17 mouse cellular contexts compared by ENCODE assay signal in genomic region chr1:104584123-104584522, GRCm38 (mm10).
"Had no signal": no experiment of that assay in that cellular context is flagged by ENCODE, and none has a peak within 500 bp of the region (broad histone marks: within the 10 kb centered on the region; RNA-seq: fewer than 3 reads in every experiment).

No protein-coding gene starts in this region.

- H3K36me3 ChIP-seq: lung, embryonic 15.5 days; midbrain, embryonic 13.5 days; midbrain, embryonic 15.5 days; neural tube, embryonic 12.5 days; stomach, embryonic 15.5 days had no signal

- H3K27ac ChIP-seq: lung, embryonic 15.5 days; macrophage; midbrain, embryonic 13.5 days; midbrain, embryonic 15.5 days; neural tube, embryonic 12.5 days; stomach, embryonic 15.5 days; stomach, postnatal 0 days had no signal

- DNase-seq: lung, adult 2 months; lung, postnatal 14 days; lung, postnatal 36 days; right cerebral cortex, postnatal 14 days; thymus, adult 2 months; thymus, postnatal 25 days; thymus, postnatal 4 days had no signal

- H3K4me3 ChIP-seq: lung, embryonic 15.5 days; megakaryocyte, embryonic 14.5 days; midbrain, embryonic 13.5 days; midbrain, embryonic 15.5 days; neural tube, embryonic 12.5 days; stomach, embryonic 15.5 days had no signal

- H3K4me1 ChIP-seq: lung, embryonic 15.5 days; megakaryocyte, embryonic 14.5 days; midbrain, embryonic 13.5 days; midbrain, embryonic 15.5 days; neural tube, embryonic 12.5 days; stomach, embryonic 15.5 days had no signal

- ATAC-seq: lung, postnatal 0 days; midbrain, embryonic 13.5 days; midbrain, embryonic 15.5 days had no signal

- H3K4me2 ChIP-seq: lung, embryonic 15.5 days; midbrain, embryonic 11.5 days; midbrain, embryonic 13.5 days; midbrain, embryonic 15.5 days; neural tube, embryonic 12.5 days; stomach, embryonic 15.5 days had no signal

- H3K9ac ChIP-seq: lung, embryonic 15.5 days; midbrain, embryonic 13.5 days; midbrain, embryonic 15.5 days; neural tube, embryonic 12.5 days; stomach, embryonic 15.5 days had no signal

- H3K9me3 ChIP-seq: lung, embryonic 15.5 days; megakaryocyte, embryonic 14.5 days; midbrain, embryonic 13.5 days; midbrain, embryonic 15.5 days; neural tube, embryonic 12.5 days; stomach, embryonic 15.5 days had no signal

- H3K27me3 ChIP-seq: lung, embryonic 15.5 days; megakaryocyte, embryonic 14.5 days; midbrain, embryonic 13.5 days; midbrain, embryonic 15.5 days; neural tube, embryonic 12.5 days; stomach, embryonic 15.5 days had no signal
